Mouse (Mus musculus) testis, adult 2 months (tissue): ENCODE data around the gene Brcc3.

Experiments
- CTCF ChIP-seq: fragments of 200-500 bp; IDR thresholded peaks from 2 replicates; pipeline ENCODE4 v1.5.1; 2012; ENCODE audit warnings: low read depth, mild to moderate bottlenecking, inconsistent platforms, low read length, moderate library complexity; ENCODE audit not compliant: control insufficient read depth, insufficient read depth, insufficient replicate concordance
- POLR2A ChIP-seq: fragments of 200-500 bp; IDR thresholded peaks from 2 replicates; pipeline ENCODE4 v1.6.1; 2012; ENCODE audit warnings: low read depth, mild to moderate bottlenecking, inconsistent platforms, low read length, moderate library complexity; ENCODE audit not compliant: control insufficient read depth

GRCm38 (mm10) chrX:75399471-75399870 lies 17.0 kb upstream of the Brcc3 start:
- TF ChIP-seq CTCF = no peak
- TF ChIP-seq POLR2A = no peak
